Mouse (Mus musculus) gastrocnemius, postnatal 25 days (tissue): ENCODE results near the gene Gm3839. TPM values are rescaled to one million over a fixed set of nuclear protein-coding genes. Genes with fewer than 3 reads are reported as not detected.
"Not testable (repeated sequence)": the region's sequence is repeated elsewhere in the genome, so short reads cannot be mapped to it uniquely, and the experiment has no call there.

Experiments used
- DNase-seq: peaks from one replicate; pipeline ENCODE4 v3.0.0; 2022
- long read RNA-seq, 2 experiments: library from polyadenylated mRNA; stranded (forward); transcript quantifications; one replicate each; pipeline ENCODE4 v2.0.0; 2021
- microRNA-seq, 2 experiments: library from miRNA; unstranded; fragments of <30 nt; microRNA quantifications; one replicate each; pipeline ENCODE4 v1.2.0; 2021; ENCODE audit warnings: borderline replicate concordance in 2 of 2
- total RNA-seq, 2 experiments: library from RNA; stranded (reverse); gene quantifications; 1 replicate in 1 of 2; 2 replicates in 1 of 2; pipeline ENCODE4 v1.2.3; 2021

The Gm3839 gene
- total RNA-seq = 1 to 10 TPM; 3.1 to 3.5 TPM
- long read RNA-seq, experiment 1, partial matches to known transcripts = 0 of 1 reads
- long read RNA-seq, experiment 1, other reads (novel, unspliced or antisense) = 1 of 1 reads
- long read RNA-seq, experiment 2 = 0 reads

- not testable (repeated sequence) for DNase-seq
Observed at GRCm38 (mm10) chr14:11356626-11357025, at the start of gene Gm3839. Gene Gm3839, minus strand, starts transcription at chr14:11356726.

DNA sequence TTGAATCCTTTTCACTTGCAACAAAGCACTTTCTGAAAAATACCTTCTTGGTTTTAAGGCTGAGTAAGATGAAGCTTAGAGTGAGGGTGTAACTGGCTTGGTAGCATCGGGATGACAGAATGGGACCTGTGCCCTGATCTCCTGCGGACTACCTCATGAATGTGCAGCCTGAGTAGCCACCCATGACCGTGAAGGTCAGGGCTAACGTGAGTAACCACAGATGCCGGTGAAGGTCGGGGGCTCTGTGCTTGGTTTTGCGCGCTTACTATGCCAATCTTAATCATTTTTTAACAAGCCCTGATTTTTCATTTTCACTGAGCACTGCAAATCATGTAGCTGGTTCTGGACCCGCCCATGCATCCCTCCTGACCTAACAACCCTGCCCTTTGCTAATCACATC lies 49.1 kb upstream of the Gm3839 start:
- no peak for DNase-seq

DNA sequence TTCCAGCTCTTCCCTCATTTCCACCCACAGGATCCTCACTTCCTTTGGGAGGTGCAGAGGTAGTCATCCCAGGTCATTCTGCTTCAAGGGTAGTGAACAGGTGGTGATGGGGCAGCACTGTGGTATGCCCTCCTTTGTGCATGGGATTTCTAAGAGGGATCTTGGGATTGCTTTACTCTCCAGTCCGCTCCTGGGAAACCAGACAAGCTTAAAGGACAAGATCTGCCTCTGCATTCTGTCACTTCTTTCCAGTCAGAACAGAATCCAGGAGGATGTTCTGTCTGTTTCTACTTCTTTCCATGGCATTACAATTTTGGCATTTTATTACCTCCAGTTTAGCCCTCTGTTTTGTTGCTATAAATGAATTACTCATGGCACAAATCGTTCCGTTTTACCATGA lies 21.3 kb upstream of the Gm3839 start:
- no peak for DNase-seq

- no peak for DNase-seq
Observed at GRCm38 (mm10) chr14:11375225-11375624, 18.7 kb upstream of the Gm3839 start.

GRCm38 (mm10) chr14:11346086-11346485 lies 10.4 kb downstream of the Gm3839 start:
- DNase-seq = no peak

GRCm38 (mm10) chr14:11329993-11330392 lies 26.5 kb downstream of the Gm3839 start:
- DNase-seq = no peak

- DNase-seq = no peak
Observed at GRCm38 (mm10) chr14:11307079-11307478, 49.4 kb downstream of the Gm3839 start.

DNA sequence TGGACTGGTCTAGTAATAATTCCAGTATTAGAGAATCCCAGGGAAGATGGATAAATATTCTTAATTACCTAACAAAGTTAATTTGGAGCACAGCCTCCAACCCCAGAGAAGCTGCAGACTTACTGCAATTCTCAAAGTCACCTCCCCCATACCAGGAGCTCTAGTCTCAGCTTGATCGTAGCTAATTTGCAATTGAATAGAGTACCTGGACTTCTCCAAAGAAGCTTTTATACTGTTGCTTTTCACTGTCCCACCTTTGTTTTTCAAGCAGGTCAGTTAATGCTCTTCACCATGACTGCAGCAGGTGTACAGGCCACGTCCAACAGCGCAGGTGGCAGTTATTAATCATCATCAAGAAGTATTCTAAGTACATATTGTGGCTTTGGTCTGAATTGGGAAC lies 68.6 kb downstream of the Gm3839 start:
- not testable (repeated sequence) for DNase-seq

DNA sequence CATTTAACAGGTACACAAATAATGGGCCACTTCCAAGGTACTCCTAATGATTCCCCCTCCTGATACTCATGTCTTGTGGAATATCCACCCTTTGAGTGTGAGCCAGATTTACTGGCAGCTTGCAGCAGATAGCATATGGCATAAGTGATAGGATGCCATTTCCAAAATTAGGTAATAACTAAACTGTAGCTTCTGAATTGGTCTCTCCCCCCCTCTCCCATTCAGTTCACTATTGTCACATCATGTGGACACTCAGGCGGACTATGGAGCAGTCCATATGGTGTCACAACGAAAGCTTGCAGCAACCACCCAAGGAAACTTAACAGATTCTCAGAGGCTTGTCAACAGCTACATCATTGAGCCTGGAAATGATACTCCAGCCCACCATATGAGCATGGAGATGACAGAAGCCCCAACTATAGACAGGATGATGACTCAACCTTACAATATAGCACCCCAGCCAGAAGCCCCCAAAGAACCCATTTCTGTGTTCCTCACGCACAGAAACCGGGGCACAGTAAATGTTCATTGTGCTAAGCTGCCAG lies 99.3 kb downstream of the Gm3839 start:
- DNase-seq = no peak

DNA sequence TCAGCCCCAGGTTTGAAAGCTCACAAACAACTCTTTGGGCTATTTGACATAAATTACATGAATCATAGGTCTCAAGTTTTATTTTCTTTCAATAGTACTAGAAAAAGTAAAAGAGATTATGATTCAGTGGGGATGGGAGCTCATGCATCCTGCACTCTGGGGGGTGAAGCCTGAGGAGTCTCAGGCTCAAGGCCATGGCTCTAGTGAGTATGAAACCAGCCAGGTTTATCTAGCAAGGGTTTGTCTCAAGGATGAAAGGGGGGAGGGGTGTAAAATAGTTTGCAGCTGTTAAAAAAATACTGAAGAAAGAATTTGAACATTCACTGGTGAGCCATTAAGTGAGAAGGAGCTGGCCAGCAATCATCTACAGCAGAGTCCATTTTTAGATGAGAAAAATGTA lies 108.5 kb downstream of the Gm3839 start:
- no peak for DNase-seq

- no peak for DNase-seq
Observed at GRCm38 (mm10) chr14:11244546-11244945, 112.0 kb downstream of the Gm3839 start.

- no peak for DNase-seq
Observed at GRCm38 (mm10) chr14:11232086-11232485, 124.4 kb downstream of the Gm3839 start.

Small RNAs within 50 kb of the gene (microRNA-seq; reads per million reads assigned to microRNA genes)
- gene Mir5124b = 0 reads per million in 2 experiments

Other genes with a start within 250 kb of the Gm3839 start
- 1 to 10 TPM; 1.7 to 2.0 TPM for gene Fhit, start 194.7 kb downstream of the Gm3839 start, total RNA-seq
- gene Ptprg, start 196.8 kb upstream of the Gm3839 start, total RNA-seq = 10 to 100 TPM; 24.2 to 29.1 TPM